Mouse (Mus musculus): ENCODE data around the gene Mtap. TPM values are rescaled to one million over a fixed set of nuclear protein-coding genes. Genes with fewer than 3 reads are reported as not detected.

Mtap gene
- 14.9 and 19.0 TPM in 2 replicates for polyA plus RNA-seq (2015; fragmentation: Nextera tagmentation; extraction: Ambion mirVana)

GRCm38 (mm10) chr4:89136906-89137541 is at the start of gene Mtap:
Gene Mtap, plus strand, starts transcription at chr4:89137122.

Other genes starting within 250 kb of the Mtap start
- not detected in 2 replicates for gene Cdkn2a, start 157.5 kb downstream of the Mtap start, polyA plus RNA-seq (2015; fragmentation: Nextera tagmentation; extraction: Ambion mirVana)
- gene Cdkn2b, start 173.9 kb downstream of the Mtap start, polyA plus RNA-seq (2015; fragmentation: Nextera tagmentation; extraction: Ambion mirVana), result 0.41 and 0.43 TPM in 2 replicates

Data from skeletal muscle tissue, postnatal 0 days (tissue).